Mouse (Mus musculus) cortical plate, adult 2 months (tissue): ENCODE results near the gene Dpysl4.

ENCODE experiments used
- CTCF ChIP-seq: fragments of 200-500 bp; IDR thresholded peaks from 2 replicates; pipeline ENCODE4 v1.5.1; 2011; ENCODE audit warnings: mild to moderate bottlenecking, control low read depth, low read length; ENCODE audit not compliant: insufficient read depth; ENCODE audit errors: extremely low read depth
- POLR2A ChIP-seq: fragments of 200-500 bp; IDR thresholded peaks from 2 replicates; pipeline ENCODE4 v1.6.1; 2011; ENCODE audit warnings: mild to moderate bottlenecking, low read length, control low read depth; ENCODE audit not compliant: insufficient read depth; ENCODE audit errors: extremely low read depth

DNA sequence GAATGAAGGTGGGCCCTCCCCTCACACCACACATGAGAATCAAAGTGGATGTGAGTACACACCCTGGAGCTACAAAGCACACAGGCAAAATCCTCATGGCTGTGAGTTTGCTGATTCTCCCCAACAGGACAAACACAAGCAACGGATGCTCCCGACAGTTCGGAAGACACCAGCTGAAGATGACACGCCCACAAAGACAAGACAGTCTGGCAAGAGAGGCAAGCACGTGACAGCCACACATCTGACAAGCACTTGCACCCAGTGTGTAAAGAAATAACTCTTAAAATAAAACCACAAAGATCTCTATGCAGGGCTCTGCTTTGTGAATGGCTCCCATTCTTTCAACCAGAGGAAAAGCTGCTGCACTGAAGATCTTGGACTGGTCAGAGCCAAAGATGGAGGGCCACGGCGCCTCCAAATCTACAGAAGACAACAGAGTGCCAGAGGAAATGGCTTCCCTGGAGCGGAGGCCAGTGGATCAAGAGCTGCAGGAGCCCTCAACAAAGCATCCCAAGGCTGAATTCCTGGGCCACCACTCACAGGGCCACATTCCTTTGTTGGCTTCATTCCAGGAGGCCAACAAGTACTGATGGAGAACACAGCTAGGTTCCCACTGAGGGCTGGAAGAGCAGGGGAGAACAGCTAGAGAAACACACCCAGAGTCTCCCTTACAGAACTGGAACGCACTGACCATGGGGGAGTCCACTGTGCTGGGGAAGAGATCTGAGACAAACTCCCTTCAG, 22.3 kb downstream of the Dpysl4 start:
- TF ChIP-seq POLR2A, result no peak
- TF ChIP-seq CTCF, result no peak
